Mouse (Mus musculus) heart, embryonic 11.5 days (tissue): Measurements from ENCODE around the gene Tub. TPM values are rescaled to one million over a fixed set of nuclear protein-coding genes. Genes with fewer than 3 reads are reported as not detected.

ENCODE experiments used
- ATAC-seq: fragments of 200-750 bp; cut with Nextera tagmentation; replicated peaks from 2 replicates; pipeline ENCODE4 v1.8.0; 2017; ENCODE audit warnings: moderate library complexity; ENCODE audit not compliant: insufficient number of reproducible peaks, low FRiP score, low TSS enrichment
- H3K27ac ChIP-seq: fragments of 300-500 bp; sonication (generic); 2 replicates; pipeline ENCODE4 v1.5.1; 2014; ENCODE audit warnings: mild to moderate bottlenecking, low read depth, low read length
- H3K27me3 ChIP-seq: fragments of 300-500 bp; sonication (generic); 2 replicates; pipeline ENCODE4 v1.6.1; 2014; ENCODE audit warnings: mild to moderate bottlenecking, low read length, mixed read lengths; ENCODE audit not compliant: control insufficient read depth, insufficient read depth
- H3K36me3 ChIP-seq: fragments of 300-500 bp; sonication (generic); 2 replicates; pipeline ENCODE4 v1.6.1; 2014; ENCODE audit warnings: mild to moderate bottlenecking, low read length, moderate library complexity, mixed read lengths; ENCODE audit not compliant: control insufficient read depth, insufficient read depth
- H3K4me1 ChIP-seq: fragments of 300-500 bp; sonication (generic); 2 replicates; pipeline ENCODE4 v1.6.1; 2014; ENCODE audit warnings: low read length; ENCODE audit not compliant: control insufficient read depth, insufficient read depth
- H3K4me2 ChIP-seq: fragments of 300-500 bp; sonication (generic); 2 replicates; pipeline ENCODE4 v1.6.1; 2014; ENCODE audit warnings: mild to moderate bottlenecking, moderate library complexity
- H3K4me3 ChIP-seq: fragments of 300-500 bp; sonication (generic); 2 replicates; pipeline ENCODE4 v1.5.1; 2014; ENCODE audit warnings: low read depth, low read length
- H3K9ac ChIP-seq: fragments of 300-500 bp; sonication (generic); 2 replicates; pipeline ENCODE4 v1.6.1; 2014; ENCODE audit warnings: mild to moderate bottlenecking, low read depth, low read length, moderate library complexity
- H3K9me3 ChIP-seq: fragments of 300-500 bp; sonication (generic); replicated peaks from 2 replicates; pipeline ENCODE4 v1.6.1; 2016; ENCODE audit warnings: low read length; ENCODE audit not compliant: control insufficient read depth
- WGBS: fragments of 180-500 bp; shearing (Covaris S2); extraction: QIAGEN DNeasy Blood & Tissue Kit; methylation state at CpG from one replicate; pipeline ENCODE4 v1.1.7; 2014; ENCODE audit not compliant: insufficient replicate concordance; 5-methylcytosine and 5-hydroxymethylcytosine counted together
- polyA plus RNA-seq: library from polyadenylated mRNA; unstranded; fragments of >200 nt; fragmentation: Nextera tagmentation; extraction: Ambion mirVana; gene quantifications from 2 replicates; pipeline ENCODE4 v1.2.1, GENCODE M21; 2014

The Tub gene
- polyA plus RNA-seq, 1 experiment from 2014 or later = 0.63 TPM

GRCm38 (mm10) chr7:109000315-109000954 lies 50.3 kb downstream of the Tub start:
- Histone ChIP-seq H3K27me3 (no peaks in the 10 kb centered on the region), H3K9me3 (no peaks in the 10 kb centered on the region), H3K36me3 (no peaks in the 10 kb centered on the region), H3K4me2 (no peak overlapping the region), H3K9ac (no peak overlapping the region), H3K4me3 (no peak overlapping the region), H3K4me1 (no peaks in the 10 kb centered on the region), H3K27ac (no peak overlapping the region)
- WGBS = 36% methylated on average over 4 of the region's 4 CpGs
- no peak for ATAC-seq

GRCm38 (mm10) chr7:109001971-109002370 lies 51.8 kb downstream of the Tub start:
- Histone ChIP-seq H3K4me2 (no peak overlapping the region), H3K36me3 (no peaks in the 10 kb centered on the region), H3K4me3 (no peak overlapping the region), H3K4me1 (no peaks in the 10 kb centered on the region), H3K27ac (no peak overlapping the region), H3K9me3 (no peaks in the 10 kb centered on the region), H3K27me3 (no peaks in the 10 kb centered on the region), H3K9ac (no peak overlapping the region)
- ATAC-seq = no peak
- WGBS = 73% methylated on average over 4 of the region's 4 CpGs

GRCm38 (mm10) chr7:109003653-109004052 lies 53.5 kb downstream of the Tub start:
- Histone ChIP-seq H3K9ac (no peak overlapping the region), H3K4me2 (no peak overlapping the region), H3K9me3 (no peaks in the 10 kb centered on the region), H3K4me1 (no peaks in the 10 kb centered on the region), H3K4me3 (no peak overlapping the region), H3K36me3 (no peaks in the 10 kb centered on the region), H3K27ac (no peak overlapping the region), H3K27me3 (peaks cover 2% of the 10 kb centered on the region; the same call in 1 of the 2 replicates)
- 21% methylated on average over 3 of the region's 3 CpGs for WGBS
- no peak for ATAC-seq

- 69% methylated on average over 1 of the region's 1 CpGs for WGBS
- no peak for ATAC-seq
- H3K27ac ChIP-seq = no peak overlapping the region
- no peak overlapping the region for H3K4me3 ChIP-seq
- no peaks in the 10 kb centered on the region for H3K4me1 ChIP-seq
- peaks cover 45% of the 10 kb centered on the region for H3K27me3 ChIP-seq
- H3K4me2 ChIP-seq = no peak overlapping the region
- H3K9me3 ChIP-seq = no peaks in the 10 kb centered on the region
- no peak overlapping the region for H3K9ac ChIP-seq
- H3K36me3 ChIP-seq = no peaks in the 10 kb centered on the region
Observed at GRCm38 (mm10) chr7:109009260-109009659, 59.1 kb downstream of the Tub start.

GRCm38 (mm10) chr7:109010720-109011595 lies 60.8 kb downstream of the Tub start:
- H3K36me3 ChIP-seq = no peaks in the 10 kb centered on the region
- WGBS = 2% methylated on average over 62 of the region's 82 CpGs
- peak overlapping the region; percentile 70 for H3K4me3 ChIP-seq
- H3K27ac ChIP-seq = no peak overlapping the region
- ATAC-seq = no peak
- peaks cover 48% of the 10 kb centered on the region for H3K27me3 ChIP-seq
- peak overlapping the region; percentile 94 for H3K4me2 ChIP-seq
- no peaks in the 10 kb centered on the region for H3K9me3 ChIP-seq
- H3K9ac ChIP-seq = peak overlapping the region; percentile 52
- no peaks in the 10 kb centered on the region for H3K4me1 ChIP-seq

GRCm38 (mm10) chr7:109011596-109012180 lies 61.5 kb downstream of the Tub start:
- no peaks in the 10 kb centered on the region for H3K9me3 ChIP-seq
- no peak for ATAC-seq
- no peaks in the 10 kb centered on the region for H3K4me1 ChIP-seq
- H3K36me3 ChIP-seq = no peaks in the 10 kb centered on the region
- peaks cover 48% of the 10 kb centered on the region for H3K27me3 ChIP-seq
- peak overlapping the region; percentile 94 for H3K4me2 ChIP-seq
- no peak overlapping the region for H3K9ac ChIP-seq
- 51% methylated on average over 8 of the region's 8 CpGs for WGBS
- no peak overlapping the region for H3K27ac ChIP-seq
- no peak overlapping the region for H3K4me3 ChIP-seq

GRCm38 (mm10) chr7:109012575-109012974 lies 62.4 kb downstream of the Tub start:
- Histone ChIP-seq H3K4me3 (no peak overlapping the region), H3K36me3 (no peaks in the 10 kb centered on the region), H3K9ac (no peak overlapping the region), H3K27ac (no peak overlapping the region), H3K27me3 (peaks cover 48% of the 10 kb centered on the region), H3K4me2 (no peak overlapping the region), H3K9me3 (no peaks in the 10 kb centered on the region), H3K4me1 (no peaks in the 10 kb centered on the region)
- 96% methylated on average over 1 of the region's 1 CpGs for WGBS
- no peak for ATAC-seq

GRCm38 (mm10) chr7:109012998-109013625 lies 63.0 kb downstream of the Tub start:
- no peak for ATAC-seq
- H3K27ac ChIP-seq = no peak overlapping the region
- no peak overlapping the region for H3K4me3 ChIP-seq
- WGBS = 43% methylated on average over 4 of the region's 4 CpGs
- H3K9me3 ChIP-seq = no peaks in the 10 kb centered on the region
- no peaks in the 10 kb centered on the region for H3K36me3 ChIP-seq
- no peak overlapping the region for H3K9ac ChIP-seq
- no peak overlapping the region for H3K4me2 ChIP-seq
- H3K4me1 ChIP-seq = no peaks in the 10 kb centered on the region
- peaks cover 48% of the 10 kb centered on the region for H3K27me3 ChIP-seq
